Mouse (Mus musculus): Measurements from ENCODE around the gene B020031M17Rik. TPM values are rescaled to one million over a fixed set of nuclear protein-coding genes. Genes with fewer than 3 reads are reported as not detected.
"Not testable (repeated sequence)": the region's sequence is repeated elsewhere in the genome, so short reads cannot be mapped to it uniquely, and the experiment has no call there.

B020031M17Rik gene
- 0.62 TPM for polyA plus RNA-seq (2021)

DNA sequence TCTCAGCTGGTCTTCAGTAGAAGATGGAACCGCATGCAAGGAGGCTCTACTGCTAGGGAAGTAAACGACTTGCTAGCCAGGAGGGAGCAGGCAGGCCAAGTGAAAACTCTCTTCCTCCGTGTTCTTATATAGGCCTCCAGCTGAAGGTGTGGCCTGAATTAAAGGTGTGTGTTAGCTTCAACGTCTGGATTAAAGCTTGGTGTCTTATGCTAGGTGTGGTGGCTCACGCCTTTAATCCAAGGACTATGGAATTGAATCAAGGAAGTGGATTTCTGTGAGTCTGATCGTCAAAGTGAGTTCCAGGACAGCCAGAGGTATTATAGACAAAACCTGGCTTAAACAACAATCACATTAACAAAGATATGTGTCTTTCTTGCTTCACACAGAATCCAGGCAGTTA is at the start of gene B020031M17Rik:
B020031M17Rik (minus strand) TSS at position 101 of the 400 bp plus-strand sequence.
- POLR2A ChIA-PET; in situ Hi-C loops (cut with MboI; ENCODE audit: low pct_unique_long_range_greater_than_20kb); DNase-seq (ENCODE audit: low read depth, low spot score); CTCF ChIA-PET; H3K27me3 ChIP-seq; ATAC-seq: not testable (repeated sequence)

DNA sequence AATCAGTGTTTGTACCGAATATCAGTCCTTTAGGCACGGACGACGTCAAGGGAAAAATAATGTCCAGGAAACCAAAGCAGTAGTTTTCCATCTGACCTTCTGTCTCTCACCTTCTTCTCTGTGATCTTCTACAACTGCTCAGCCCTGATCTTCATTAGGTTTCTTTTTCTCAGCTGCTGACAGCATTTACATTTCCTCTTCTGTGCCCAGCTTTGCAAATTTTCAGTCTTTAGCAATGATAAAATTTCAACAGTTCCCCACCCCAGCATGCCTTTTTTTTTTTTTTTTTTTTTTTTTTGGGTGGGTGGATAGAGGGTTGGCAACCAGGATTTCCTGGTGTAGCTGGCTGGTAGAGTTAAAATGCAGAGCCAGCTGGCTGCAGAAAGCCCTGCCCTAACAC is 48.6 kb upstream of the B020031M17Rik start:
- CTCF ChIA-PET; POLR2A ChIA-PET; ATAC-seq; H3K27me3 ChIP-seq; in situ Hi-C loops (cut with MboI; ENCODE audit: low pct_unique_long_range_greater_than_20kb); DNase-seq (ENCODE audit: low read depth, low spot score): not testable (repeated sequence)

DNA sequence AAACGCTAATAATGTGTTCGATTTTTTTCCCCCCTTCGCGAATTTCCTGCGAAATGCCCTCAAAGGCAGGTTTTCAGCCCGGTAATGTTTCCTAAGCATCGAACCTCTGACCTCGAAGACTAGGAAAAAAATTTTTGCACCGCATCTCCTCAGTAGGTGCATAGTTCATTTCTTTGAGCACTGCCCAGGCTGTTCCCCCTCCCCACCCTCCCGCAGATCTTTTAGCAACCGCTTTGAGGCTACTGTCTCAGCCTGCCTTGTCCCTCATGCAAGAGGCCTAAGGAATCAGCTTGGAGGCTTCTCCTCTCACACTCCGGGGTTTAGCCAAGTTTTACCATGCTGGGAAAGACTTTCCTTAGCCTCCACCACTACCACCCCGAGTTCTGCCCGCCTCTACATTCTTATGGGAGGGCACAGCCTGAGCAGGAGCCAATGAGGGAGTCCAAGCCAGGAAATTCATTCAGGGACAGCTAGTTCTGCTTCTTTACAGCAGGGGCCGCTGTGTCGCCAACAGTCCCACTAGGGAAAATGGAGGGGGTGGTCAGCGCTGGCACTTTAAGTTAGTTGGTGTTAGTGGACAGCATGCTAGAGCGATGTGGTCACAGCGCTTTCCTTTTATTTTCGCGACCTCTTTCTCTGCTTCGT is 48.0 kb upstream of the B020031M17Rik start:
- in situ Hi-C loops (cut with MboI; ENCODE audit: low pct_unique_long_range_greater_than_20kb); H3K27me3 ChIP-seq; CTCF ChIA-PET; ATAC-seq; POLR2A ChIA-PET; DNase-seq (ENCODE audit: low read depth, low spot score): not testable (repeated sequence)

DNA sequence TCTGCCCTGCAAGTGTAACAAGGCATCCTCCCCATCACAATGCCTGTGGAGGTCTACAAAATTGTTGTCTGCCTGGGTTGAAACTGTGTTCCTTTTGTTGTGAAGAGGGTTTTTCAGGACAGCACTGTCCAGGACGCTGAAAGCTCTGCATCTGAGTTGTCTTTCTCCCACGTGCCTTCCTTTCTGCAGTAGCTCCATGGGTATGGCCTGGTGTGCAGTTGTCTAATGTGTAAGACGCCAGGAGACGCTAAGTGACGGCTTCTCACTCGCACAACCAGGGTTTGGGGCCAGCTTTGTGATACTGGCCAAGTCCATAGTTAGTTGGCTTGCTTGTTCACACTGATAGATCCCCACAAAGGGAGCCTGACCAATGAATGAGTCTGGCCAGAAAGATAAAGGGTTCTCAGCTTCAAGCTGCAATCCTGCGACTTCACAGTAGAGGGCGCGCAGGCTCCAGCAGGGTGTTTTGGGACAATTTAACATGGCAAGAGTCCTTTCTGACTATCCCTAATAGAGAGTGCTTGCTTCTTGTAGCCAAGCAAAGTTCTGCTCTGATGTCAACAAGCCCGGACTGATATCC is 41.4 kb upstream of the B020031M17Rik start:
- ATAC-seq; DNase-seq (ENCODE audit: low read depth, low spot score); POLR2A ChIA-PET; H3K27me3 ChIP-seq; in situ Hi-C loops (cut with MboI; ENCODE audit: low pct_unique_long_range_greater_than_20kb); CTCF ChIA-PET: not testable (repeated sequence)

DNA sequence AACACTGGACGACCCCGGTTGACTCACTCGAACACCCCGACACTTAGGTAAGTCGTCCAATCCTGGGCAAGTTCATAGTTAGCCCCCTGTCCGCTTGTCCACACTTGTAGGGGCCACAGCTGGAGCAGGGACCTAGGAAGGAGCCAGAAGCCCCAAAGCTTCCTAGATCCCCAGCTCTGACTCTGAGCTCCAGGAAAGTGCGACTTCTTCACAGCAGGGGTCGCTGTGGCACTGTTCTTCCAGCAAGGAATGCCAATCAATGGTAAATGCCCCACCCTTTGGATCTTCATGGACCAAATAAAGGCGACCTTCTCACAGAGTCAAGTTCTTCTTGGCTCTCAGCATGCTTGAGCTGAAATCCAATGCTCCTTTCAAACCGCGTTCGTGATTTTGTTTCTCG is 40.7 kb upstream of the B020031M17Rik start:
- H3K27me3 ChIP-seq; in situ Hi-C loops (cut with MboI; ENCODE audit: low pct_unique_long_range_greater_than_20kb); ATAC-seq; POLR2A ChIA-PET; DNase-seq (ENCODE audit: low read depth, low spot score); CTCF ChIA-PET: not testable (repeated sequence)

DNA sequence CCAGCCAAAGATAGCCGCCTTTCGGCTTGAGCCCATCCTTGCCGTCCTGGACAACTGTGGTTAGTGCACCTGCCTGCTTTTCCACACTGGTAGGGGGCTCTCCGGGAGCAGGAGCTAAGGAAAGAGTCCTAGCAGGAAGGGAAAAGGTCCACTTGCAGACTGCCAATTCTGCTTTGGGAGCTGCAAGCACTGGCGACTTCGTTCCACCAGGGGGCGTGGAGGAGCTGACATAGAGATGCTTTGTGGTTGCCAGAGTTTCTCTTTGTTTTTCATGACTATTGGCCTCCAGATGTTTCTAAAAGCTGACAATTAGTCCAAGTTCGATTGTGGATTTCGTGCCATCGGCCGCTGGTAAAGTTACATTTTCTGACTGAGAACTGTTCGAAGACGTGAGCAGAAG is 18.6 kb upstream of the B020031M17Rik start:
- CTCF ChIA-PET; POLR2A ChIA-PET; H3K27me3 ChIP-seq; DNase-seq (ENCODE audit: low read depth, low spot score); in situ Hi-C loops (cut with MboI; ENCODE audit: low pct_unique_long_range_greater_than_20kb): not testable (repeated sequence)
- ATAC-seq, result peak; percentile 53

DNA sequence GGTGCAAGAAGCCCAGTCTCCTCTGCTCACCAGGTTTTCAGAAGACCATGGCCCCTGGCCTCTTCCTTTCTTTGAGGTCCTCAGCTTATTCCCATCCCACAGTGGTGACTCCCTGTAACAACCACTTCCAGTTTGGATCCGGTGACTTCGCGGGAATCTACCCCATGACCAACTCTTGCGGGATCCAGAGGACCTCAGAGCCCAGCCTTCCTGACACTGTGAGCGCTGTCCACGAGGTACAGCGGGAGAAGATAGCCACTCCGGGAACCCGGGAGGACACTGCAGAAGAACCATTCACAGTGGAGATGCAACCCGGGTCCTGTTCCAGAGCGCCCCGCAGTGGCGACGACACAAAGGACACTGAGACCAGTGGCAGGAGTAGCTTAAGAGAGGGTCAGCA is 17.6 kb upstream of the B020031M17Rik start:
- ATAC-seq; CTCF ChIA-PET; POLR2A ChIA-PET; DNase-seq (ENCODE audit: low read depth, low spot score); H3K27me3 ChIP-seq; in situ Hi-C loops (cut with MboI; ENCODE audit: low pct_unique_long_range_greater_than_20kb): not testable (repeated sequence)

DNA sequence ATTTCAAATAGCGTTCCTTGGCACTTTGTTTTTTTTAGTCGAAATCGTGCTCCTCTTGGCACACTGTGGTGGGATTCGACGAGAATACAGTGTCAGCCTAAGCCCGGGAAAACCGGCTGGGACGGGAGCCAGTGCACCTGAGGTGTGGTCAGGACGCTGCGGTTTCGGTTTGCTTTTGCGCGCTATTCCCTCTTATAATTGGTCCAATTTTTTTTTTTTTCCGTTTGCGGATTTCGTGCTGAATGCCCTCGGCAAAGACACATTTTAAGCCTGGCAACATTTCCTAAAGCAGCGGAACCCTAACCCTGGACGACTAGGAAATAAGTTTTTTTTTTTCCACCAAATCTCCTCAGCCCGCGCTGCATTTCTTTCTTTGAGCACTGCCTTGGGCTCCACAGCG is 15.4 kb upstream of the B020031M17Rik start:
- H3K27me3 ChIP-seq; DNase-seq (ENCODE audit: low read depth, low spot score); in situ Hi-C loops (cut with MboI; ENCODE audit: low pct_unique_long_range_greater_than_20kb); ATAC-seq; POLR2A ChIA-PET; CTCF ChIA-PET: not testable (repeated sequence)

DNA sequence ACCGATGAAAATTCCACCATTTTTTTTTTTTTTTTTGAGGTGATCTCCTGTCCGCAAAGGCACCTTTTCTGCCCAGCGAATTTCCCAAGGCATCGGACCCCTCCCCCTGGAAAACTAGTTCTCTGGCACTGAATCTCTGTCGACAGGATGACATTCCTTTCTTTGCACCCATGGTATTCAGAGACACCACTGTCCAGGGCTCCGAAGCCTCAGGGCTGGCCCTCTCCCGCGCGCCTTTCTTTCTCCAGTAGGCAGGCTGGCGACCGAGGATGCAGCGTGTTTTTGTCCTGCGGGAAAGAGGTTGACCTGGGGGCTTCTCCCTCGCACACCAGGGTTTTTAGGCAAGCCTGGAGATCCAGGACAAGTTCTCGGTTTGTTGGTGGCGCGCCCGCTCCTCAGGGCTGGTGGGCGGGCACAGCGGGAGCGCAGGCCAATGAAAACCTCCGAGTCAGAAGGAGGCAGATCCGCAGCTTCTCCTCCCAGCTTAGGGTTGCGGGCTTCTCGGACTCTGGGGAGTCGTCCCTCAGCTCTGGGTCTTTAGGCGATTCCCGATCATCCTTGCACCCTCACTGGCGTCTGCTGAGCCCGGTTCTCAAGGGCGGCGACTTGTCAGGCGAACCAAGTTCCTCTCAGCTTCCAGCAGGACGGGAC is 14.8 kb upstream of the B020031M17Rik start:
- CTCF ChIA-PET; in situ Hi-C loops (cut with MboI; ENCODE audit: low pct_unique_long_range_greater_than_20kb); DNase-seq (ENCODE audit: low read depth, low spot score); POLR2A ChIA-PET; H3K27me3 ChIP-seq: not testable (repeated sequence)
- ATAC-seq, result peak; percentile 81

DNA sequence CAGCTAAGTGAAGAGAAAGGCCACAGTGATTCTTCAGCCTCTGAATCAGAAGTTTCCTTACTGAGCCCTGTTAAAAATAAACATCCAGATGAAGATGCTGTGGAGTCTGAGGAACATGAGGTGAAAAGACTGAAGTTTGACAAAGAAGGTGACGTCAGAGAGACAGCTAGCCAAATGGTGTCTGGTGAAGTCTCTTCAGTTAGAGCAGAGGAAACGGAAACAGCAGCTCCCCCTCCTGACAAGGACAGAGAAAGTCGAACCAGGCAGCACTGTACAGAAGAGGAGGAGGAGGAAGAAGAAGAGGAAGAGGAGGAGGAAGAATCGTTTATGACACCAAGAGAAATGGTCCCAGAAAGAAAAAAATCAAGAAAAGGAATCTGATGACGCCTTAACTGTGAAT is 12.2 kb upstream of the B020031M17Rik start:
- DNase-seq (ENCODE audit: low read depth, low spot score); H3K27me3 ChIP-seq; POLR2A ChIA-PET; in situ Hi-C loops (cut with MboI; ENCODE audit: low pct_unique_long_range_greater_than_20kb); ATAC-seq; CTCF ChIA-PET: not testable (repeated sequence)

DNA sequence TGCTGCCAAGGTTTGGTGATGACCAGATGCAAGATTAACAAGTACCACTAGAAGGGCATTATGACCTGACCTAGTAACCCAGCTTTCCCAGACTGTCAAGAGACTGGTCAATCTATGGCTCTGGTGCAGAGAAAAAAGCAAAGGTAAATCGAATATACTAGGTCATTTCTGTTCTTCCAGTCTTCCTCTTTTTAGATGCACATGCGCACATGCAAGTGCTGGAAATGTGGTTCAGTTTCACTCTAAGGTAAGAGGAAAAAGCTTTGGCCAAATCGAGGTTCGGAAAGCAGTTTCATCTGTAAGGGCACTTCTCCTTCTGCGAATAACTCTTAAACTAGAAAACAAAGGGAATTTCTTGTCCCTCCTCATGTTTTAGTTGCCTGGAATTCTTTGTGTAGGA is 5.0 kb upstream of the B020031M17Rik start:
- H3K27me3 ChIP-seq; DNase-seq (ENCODE audit: low read depth, low spot score); in situ Hi-C loops (cut with MboI; ENCODE audit: low pct_unique_long_range_greater_than_20kb); POLR2A ChIA-PET; CTCF ChIA-PET; ATAC-seq: not testable (repeated sequence)

DNA sequence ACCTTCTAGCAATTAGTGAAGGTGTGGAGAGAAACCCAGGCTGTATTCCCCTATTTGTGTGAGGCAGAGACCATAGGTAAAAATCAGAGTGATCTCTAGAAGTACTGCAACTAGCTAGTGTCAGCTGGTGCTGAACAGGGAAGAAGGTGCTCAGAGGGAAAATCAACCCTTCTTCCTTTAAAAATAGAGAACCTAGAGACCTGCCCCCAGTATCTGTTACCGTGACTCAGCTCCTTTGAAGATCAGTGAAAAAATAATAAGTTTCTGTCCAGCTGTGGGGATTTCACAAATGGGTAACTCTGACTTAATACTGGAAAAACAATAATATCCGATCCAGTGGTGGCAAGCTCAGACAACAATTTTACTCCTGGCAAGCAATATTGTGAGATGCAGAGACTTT is 4.5 kb upstream of the B020031M17Rik start:
- CTCF ChIA-PET; DNase-seq (ENCODE audit: low read depth, low spot score); H3K27me3 ChIP-seq; POLR2A ChIA-PET; in situ Hi-C loops (cut with MboI; ENCODE audit: low pct_unique_long_range_greater_than_20kb); ATAC-seq: not testable (repeated sequence)

DNA sequence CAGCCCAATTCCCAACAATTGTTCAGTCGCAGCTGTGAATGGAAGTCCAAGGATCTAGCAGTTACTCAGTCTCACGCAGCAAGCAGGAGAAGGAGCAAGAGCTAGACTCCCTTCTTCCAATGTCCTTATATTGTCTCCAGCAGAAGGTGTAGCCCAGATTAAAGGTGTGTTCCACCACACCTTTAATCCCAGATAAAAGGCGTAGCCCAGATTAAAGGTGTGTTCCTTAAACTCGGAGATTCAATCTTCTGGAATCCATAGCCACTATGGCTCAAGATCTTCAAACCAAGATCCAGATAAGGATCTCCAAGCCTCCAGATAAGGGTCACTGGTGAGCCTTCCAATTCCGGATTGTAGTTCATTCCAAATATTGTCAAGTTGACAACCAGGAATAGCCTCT is 21.4 kb downstream of the B020031M17Rik start, which contains the start of gene Gm21761:
Gm21761 (minus strand) TSS at position 101 of the 400 bp plus-strand sequence.
- in situ Hi-C loops (cut with MboI; ENCODE audit: low pct_unique_long_range_greater_than_20kb); CTCF ChIA-PET; POLR2A ChIA-PET: not testable (repeated sequence)

DNA sequence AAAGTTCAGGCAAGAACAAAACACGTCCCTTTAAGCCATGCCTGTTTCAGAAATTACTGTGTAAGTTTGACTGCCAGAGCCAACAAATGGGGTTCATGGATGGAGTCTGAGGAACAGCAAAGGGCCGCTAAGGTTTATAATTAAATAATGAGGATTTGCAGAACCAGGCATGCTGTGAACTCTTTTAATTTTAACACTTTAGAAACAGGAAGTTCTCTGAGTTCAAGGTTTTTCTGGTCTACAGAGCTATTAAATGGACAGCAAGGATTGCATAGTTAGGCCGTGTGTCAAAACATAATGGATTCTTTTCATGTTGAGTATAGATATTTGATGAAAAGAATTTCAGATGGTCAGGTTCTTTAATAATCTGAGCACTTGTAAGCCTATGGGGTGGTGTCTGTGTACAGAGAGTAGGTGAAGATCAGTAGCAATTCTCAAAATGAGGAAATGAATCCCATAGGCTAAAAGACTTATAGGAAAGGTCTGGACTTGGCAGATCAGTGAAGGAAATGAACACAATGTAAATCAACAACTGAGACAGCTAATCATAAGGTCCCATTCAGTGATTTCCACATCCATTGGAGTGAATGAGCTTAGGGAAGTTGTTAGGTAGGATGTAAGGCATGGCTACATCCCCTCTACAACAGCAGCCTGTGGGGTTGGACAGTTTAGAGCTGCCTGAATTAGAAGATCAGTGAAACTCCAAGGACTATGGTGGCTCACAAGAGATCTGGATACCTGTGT is 25.8 kb downstream of the B020031M17Rik start:
- CTCF ChIA-PET; DNase-seq (ENCODE audit: low read depth, low spot score); in situ Hi-C loops (cut with MboI; ENCODE audit: low pct_unique_long_range_greater_than_20kb); H3K27me3 ChIP-seq; ATAC-seq; POLR2A ChIA-PET: not testable (repeated sequence)

More for the DNA sequence above, 21.4 kb downstream of the B020031M17Rik start, which contains the start of gene Gm21761:
- not testable (repeated sequence) for H3K27me3 ChIP-seq; DNase-seq (ENCODE audit: low read depth, low spot score); ATAC-seq
